Mouse (Mus musculus): ENCODE results near the gene Chrm3. TPM values are rescaled to one million over a fixed set of nuclear protein-coding genes. Genes with fewer than 3 reads are reported as not detected.
A peak's percentile ranks its signal among the peaks of the same experiment; 100 is the strongest.
"Not testable (repeated sequence)": the region's sequence is repeated elsewhere in the genome, so short reads cannot be mapped to it uniquely, and the experiment has no call there.

Gene Chrm3
- polyA plus RNA-seq (2014; fragmentation: Nextera tagmentation; extraction: Ambion mirVana) = 0.58 and 1.9 TPM in 2 replicates

GRCm38 (mm10) chr13:10360777-10361176 lies at the start of gene Chrm3:
Gene Chrm3 (minus strand): TSS chr13:10360847.
- Histone ChIP-seq H3K4me3 (ENCODE audit: low read depth, low read length) (peak within 1 kb of the TSS; percentile 50), H3K36me3 (ENCODE audit: control insufficient read depth, insufficient read depth, low read length) (no peaks in the 10 kb centered on the region), H3K4me1 (ENCODE audit: control insufficient read depth, insufficient read depth, low read length) (no peaks in the 10 kb centered on the region), H3K27me3 (ENCODE audit: control insufficient read depth, insufficient read depth, low read length) (peaks cover 31% of the 10 kb centered on the region), H3K9me3 (ENCODE audit: control insufficient read depth, low read length) (no peaks in the 10 kb centered on the region), H3K27ac (ENCODE audit: low read depth, low read length) (no peak within 1 kb of the TSS), H3K4me2 (ENCODE audit: low read depth) (peak within 1 kb of the TSS; percentile 94), H3K9ac (ENCODE audit: low read length) (peak within 1 kb of the TSS; percentile 40; the same call in 1 of the 2 replicates)
- DNase-seq (ENCODE audit: low spot score) (peak; percentile 72), ATAC-seq (ENCODE audit: insufficient read depth, low FRiP score, low TSS enrichment) (peak; percentile 78)
- 2% methylated on average over 18 of the region's 18 CpGs for WGBS

GRCm38 (mm10) chr13:10394364-10394763 lies 33.7 kb upstream of the Chrm3 start:
- WGBS = 92% methylated on average over 2 of the region's 2 CpGs
- H3K4me1 ChIP-seq (ENCODE audit: control insufficient read depth, insufficient read depth, low read length) = no peaks in the 10 kb centered on the region
- no peak overlapping the region for H3K4me3 ChIP-seq (ENCODE audit: low read depth, low read length)
- H3K27me3 ChIP-seq (ENCODE audit: control insufficient read depth, insufficient read depth, low read length) = no peaks in the 10 kb centered on the region
- H3K27ac ChIP-seq (ENCODE audit: low read depth, low read length) = no peak overlapping the region
- H3K36me3 ChIP-seq (ENCODE audit: control insufficient read depth, insufficient read depth, low read length) = no peaks in the 10 kb centered on the region
- H3K9me3 ChIP-seq (ENCODE audit: control insufficient read depth, low read length) = no peaks in the 10 kb centered on the region
- DNase-seq (ENCODE audit: low spot score) (no peak), ATAC-seq (ENCODE audit: insufficient read depth, low FRiP score, low TSS enrichment) (no peak)
- H3K4me2 ChIP-seq (ENCODE audit: low read depth) = no peak overlapping the region
- no peak overlapping the region for H3K9ac ChIP-seq (ENCODE audit: low read length)

DNA sequence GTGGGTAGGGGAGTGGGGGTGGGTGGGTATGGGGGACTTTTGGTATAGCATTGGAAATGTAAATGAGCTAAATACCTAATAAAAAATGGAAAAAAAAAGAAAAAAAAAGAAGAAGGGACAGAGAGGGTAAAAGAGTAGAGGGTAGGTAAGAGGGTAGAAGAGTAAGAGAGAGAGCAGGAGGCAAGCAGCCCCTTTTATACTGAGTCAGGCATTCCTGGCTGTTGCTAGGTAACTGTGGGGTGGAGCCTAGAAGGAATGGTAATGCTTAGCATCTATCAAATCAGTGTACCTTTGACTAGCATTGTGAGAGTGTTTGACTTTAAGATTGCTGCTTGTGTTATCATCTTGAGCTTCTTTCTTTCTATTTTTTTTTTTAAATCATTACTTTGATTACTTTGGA lies 14.8 kb upstream of the Chrm3 start:
- not testable (repeated sequence) for H3K27ac ChIP-seq (ENCODE audit: low read depth, low read length); H3K9me3 ChIP-seq (ENCODE audit: control insufficient read depth, low read length); H3K27me3 ChIP-seq (ENCODE audit: control insufficient read depth, insufficient read depth, low read length); H3K4me2 ChIP-seq (ENCODE audit: low read depth); H3K4me1 ChIP-seq (ENCODE audit: control insufficient read depth, insufficient read depth, low read length); DNase-seq (ENCODE audit: low spot score); H3K9ac ChIP-seq (ENCODE audit: low read length); H3K4me3 ChIP-seq (ENCODE audit: low read depth, low read length); H3K36me3 ChIP-seq (ENCODE audit: control insufficient read depth, insufficient read depth, low read length)
- 0 out of 2 replicates have a peak, but pooled peaks have one; percentile 43 for ATAC-seq (ENCODE audit: insufficient read depth, low FRiP score, low TSS enrichment)

- H3K4me3 ChIP-seq (ENCODE audit: low read depth, low read length) = peak overlapping the region; percentile 50
- under 1% methylated on average over 57 of the region's 60 CpGs for WGBS
- peaks cover 31% of the 10 kb centered on the region for H3K27me3 ChIP-seq (ENCODE audit: control insufficient read depth, insufficient read depth, low read length)
- ATAC-seq (ENCODE audit: insufficient read depth, low FRiP score, low TSS enrichment) (peak; percentile 80), DNase-seq (ENCODE audit: low spot score) (peak; percentile 59)
- no peaks in the 10 kb centered on the region for H3K4me1 ChIP-seq (ENCODE audit: control insufficient read depth, insufficient read depth, low read length)
- no peak overlapping the region for H3K27ac ChIP-seq (ENCODE audit: low read depth, low read length)
- H3K36me3 ChIP-seq (ENCODE audit: control insufficient read depth, insufficient read depth, low read length) = no peaks in the 10 kb centered on the region
- peak overlapping the region; percentile 40; the same call in 1 of the 2 replicates for H3K9ac ChIP-seq (ENCODE audit: low read length)
- H3K9me3 ChIP-seq (ENCODE audit: control insufficient read depth, low read length) = no peaks in the 10 kb centered on the region
- H3K4me2 ChIP-seq (ENCODE audit: low read depth) = peak overlapping the region; percentile 94
Measured at GRCm38 (mm10) chr13:10360199-10360694, 400 bp downstream of the Chrm3 start.

DNA sequence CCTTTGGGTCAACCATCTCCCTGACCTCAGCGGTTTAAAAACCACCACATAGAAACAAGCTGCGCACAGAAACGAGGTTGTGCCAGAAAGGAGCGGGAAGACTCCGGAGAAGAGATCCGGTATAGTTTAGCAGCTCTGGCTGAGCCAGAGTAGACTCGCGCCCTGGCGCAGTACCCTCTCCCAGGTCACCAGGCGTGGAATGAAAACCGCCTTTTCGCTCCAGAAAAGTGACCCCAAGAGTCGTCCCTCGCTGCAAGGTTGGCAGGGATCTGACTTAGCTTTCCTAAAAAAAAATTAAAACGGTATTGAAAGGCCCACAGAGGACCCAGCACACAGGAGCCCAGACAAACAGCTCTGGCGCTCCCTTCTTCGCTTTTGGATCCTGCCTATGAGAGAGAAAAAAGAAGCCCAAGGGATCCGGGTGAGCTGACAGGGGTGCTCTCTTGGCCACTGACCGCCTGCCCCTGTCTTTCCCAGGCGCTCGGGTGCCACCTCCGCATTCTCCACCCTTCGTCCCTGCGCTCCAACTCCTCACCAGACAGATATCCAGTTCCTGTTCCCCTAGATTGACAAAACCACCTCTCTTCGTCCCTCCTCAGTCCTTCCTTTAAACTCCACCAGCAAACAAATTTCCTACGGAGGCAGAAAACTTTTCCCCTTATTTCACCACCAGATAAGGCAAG lies 990 bp downstream of the Chrm3 start:
- no peak overlapping the region for H3K27ac ChIP-seq (ENCODE audit: low read depth, low read length)
- no peaks in the 10 kb centered on the region for H3K36me3 ChIP-seq (ENCODE audit: control insufficient read depth, insufficient read depth, low read length)
- 1% methylated on average over 26 of the region's 26 CpGs for WGBS
- no peaks in the 10 kb centered on the region for H3K9me3 ChIP-seq (ENCODE audit: control insufficient read depth, low read length)
- H3K9ac ChIP-seq (ENCODE audit: low read length) = peak overlapping the region; percentile 40; the same call in 1 of the 2 replicates
- no peaks in the 10 kb centered on the region for H3K4me1 ChIP-seq (ENCODE audit: control insufficient read depth, insufficient read depth, low read length)
- DNase-seq (ENCODE audit: low spot score) (peak; percentile 29), ATAC-seq (ENCODE audit: insufficient read depth, low FRiP score, low TSS enrichment) (0 out of 2 replicates have a peak, but pooled peaks have one; percentile 14)
- peak overlapping the region; percentile 50 for H3K4me3 ChIP-seq (ENCODE audit: low read depth, low read length)
- H3K27me3 ChIP-seq (ENCODE audit: control insufficient read depth, insufficient read depth, low read length) = peaks cover 31% of the 10 kb centered on the region
- H3K4me2 ChIP-seq (ENCODE audit: low read depth) = peak overlapping the region; percentile 94

DNA sequence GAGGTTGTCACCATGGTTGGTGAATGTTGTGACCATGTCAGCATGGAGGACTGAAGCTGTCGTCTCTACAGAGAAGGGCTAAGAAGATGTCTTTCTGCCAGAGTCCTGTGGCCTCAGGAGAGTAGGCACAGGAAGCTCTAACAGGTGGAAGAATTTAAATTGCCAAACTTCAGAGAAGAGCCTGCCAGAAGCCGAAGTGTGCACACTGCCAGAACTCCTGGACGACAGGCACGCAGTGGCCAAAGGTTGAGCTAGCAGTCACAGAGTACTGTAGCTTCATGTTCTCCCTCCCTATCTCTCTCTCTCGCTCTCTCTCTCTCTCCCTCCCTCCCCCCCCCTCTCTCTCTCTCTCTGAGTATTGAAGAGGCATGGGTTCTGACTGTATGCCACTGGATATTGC lies 4.9 kb downstream of the Chrm3 start:
- peaks cover 20% of the 10 kb centered on the region for H3K27me3 ChIP-seq (ENCODE audit: control insufficient read depth, insufficient read depth, low read length)
- H3K9me3 ChIP-seq (ENCODE audit: control insufficient read depth, low read length) = no peaks in the 10 kb centered on the region
- no peak for ATAC-seq (ENCODE audit: insufficient read depth, low FRiP score, low TSS enrichment)
- no peaks in the 10 kb centered on the region for H3K4me1 ChIP-seq (ENCODE audit: control insufficient read depth, insufficient read depth, low read length)
- H3K9ac ChIP-seq (ENCODE audit: low read length) = no peak overlapping the region
- DNase-seq (ENCODE audit: low spot score) = no peak
- no peak overlapping the region for H3K4me2 ChIP-seq (ENCODE audit: low read depth)
- WGBS = 76% methylated on average over 5 of the region's 5 CpGs
- H3K4me3 ChIP-seq (ENCODE audit: low read depth, low read length) = no peak overlapping the region
- no peaks in the 10 kb centered on the region for H3K36me3 ChIP-seq (ENCODE audit: control insufficient read depth, insufficient read depth, low read length)
- no peak overlapping the region for H3K27ac ChIP-seq (ENCODE audit: low read depth, low read length)

- no peak overlapping the region for H3K9ac ChIP-seq (ENCODE audit: low read length)
- no peak overlapping the region for H3K4me3 ChIP-seq (ENCODE audit: low read depth, low read length)
- no peak overlapping the region for H3K27ac ChIP-seq (ENCODE audit: low read depth, low read length)
- peaks cover 16% of the 10 kb centered on the region for H3K27me3 ChIP-seq (ENCODE audit: control insufficient read depth, insufficient read depth, low read length)
- no peak for ATAC-seq (ENCODE audit: insufficient read depth, low FRiP score, low TSS enrichment)
- DNase-seq (ENCODE audit: low spot score) = no peak
- no peaks in the 10 kb centered on the region for H3K36me3 ChIP-seq (ENCODE audit: control insufficient read depth, insufficient read depth, low read length)
- H3K4me2 ChIP-seq (ENCODE audit: low read depth) = no peak overlapping the region
- no peaks in the 10 kb centered on the region for H3K4me1 ChIP-seq (ENCODE audit: control insufficient read depth, insufficient read depth, low read length)
- no peaks in the 10 kb centered on the region for H3K9me3 ChIP-seq (ENCODE audit: control insufficient read depth, low read length)
- 84% methylated on average over 2 of the region's 2 CpGs for WGBS
Measured at GRCm38 (mm10) chr13:10354885-10355575, 5.6 kb downstream of the Chrm3 start.

DNA sequence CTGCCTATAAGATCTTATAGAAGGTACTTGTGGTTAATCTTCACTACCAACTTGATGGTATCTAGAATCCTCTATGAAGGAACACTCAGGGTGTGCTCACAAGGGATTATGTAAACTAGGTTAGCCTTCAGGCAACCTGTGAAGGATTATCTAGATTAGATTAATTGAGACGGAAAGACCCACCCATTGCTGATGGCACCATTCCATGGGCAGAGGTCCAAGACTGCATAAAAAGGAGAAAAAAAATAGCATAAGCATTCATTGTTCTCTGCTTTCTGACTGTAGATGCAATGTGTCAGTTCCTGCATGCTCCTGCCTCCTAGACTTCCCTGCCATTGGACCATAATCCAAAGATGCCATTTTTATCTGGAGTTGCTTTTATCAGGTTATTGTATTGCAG lies 8.5 kb downstream of the Chrm3 start:
- no peaks in the 10 kb centered on the region for H3K36me3 ChIP-seq (ENCODE audit: control insufficient read depth, insufficient read depth, low read length)

More for the DNA sequence above, 8.5 kb downstream of the Chrm3 start:
- H3K9ac ChIP-seq (ENCODE audit: low read length) = no peak overlapping the region
- no peaks in the 10 kb centered on the region for H3K9me3 ChIP-seq (ENCODE audit: control insufficient read depth, low read length)
- no peaks in the 10 kb centered on the region for H3K27me3 ChIP-seq (ENCODE audit: control insufficient read depth, insufficient read depth, low read length)
- 91% methylated on average over 1 of the region's 1 CpGs for WGBS
- no peak for DNase-seq (ENCODE audit: low spot score)
- ATAC-seq (ENCODE audit: insufficient read depth, low FRiP score, low TSS enrichment) = no peak
- H3K27ac ChIP-seq (ENCODE audit: low read depth, low read length) = no peak overlapping the region
- no peak overlapping the region for H3K4me3 ChIP-seq (ENCODE audit: low read depth, low read length)
- H3K4me1 ChIP-seq (ENCODE audit: control insufficient read depth, insufficient read depth, low read length) = no peaks in the 10 kb centered on the region
- H3K4me2 ChIP-seq (ENCODE audit: low read depth) = no peak overlapping the region

Data from neural tube, embryonic 11.5 days (tissue).